Mouse (Mus musculus) forebrain, embryonic 12.5 days (tissue): Measurements from ENCODE around the gene Scarb1. TPM values are rescaled to one million over a fixed set of nuclear protein-coding genes. Genes with fewer than 3 reads are reported as not detected.

Source experiments
- ATAC-seq: fragments of 200-750 bp; cut with Nextera tagmentation; 2 replicates; pipeline ENCODE4 v1.8.0; 2017; ENCODE audit warnings: moderate TSS enrichment; ENCODE audit not compliant: low FRiP score
- H3K27ac ChIP-seq: fragments of 300-500 bp; sonication (generic); 2 replicates; pipeline ENCODE4 v1.5.1; 2016; ENCODE audit warnings: mild to moderate bottlenecking
- H3K27me3 ChIP-seq: fragments of 300-500 bp; sonication (generic); 2 replicates; pipeline ENCODE4 v1.6.1; 2016; ENCODE audit warnings: mild to moderate bottlenecking
- H3K36me3 ChIP-seq: fragments of 300-500 bp; sonication (generic); replicated peaks from 2 replicates; pipeline ENCODE4 v1.6.1; 2016; ENCODE audit warnings: mild to moderate bottlenecking
- H3K4me1 ChIP-seq: fragments of 300-500 bp; sonication (generic); 2 replicates; pipeline ENCODE4 v1.6.1; 2016
- H3K4me2 ChIP-seq: fragments of 300-500 bp; sonication (generic); 2 replicates; pipeline ENCODE4 v1.6.1; 2016; ENCODE audit warnings: mild to moderate bottlenecking, moderate library complexity
- H3K4me3 ChIP-seq: fragments of 300-500 bp; sonication (generic); replicated peaks from 2 replicates; pipeline ENCODE4 v1.5.1; 2016; ENCODE audit warnings: mild to moderate bottlenecking
- H3K9ac ChIP-seq: fragments of 300-500 bp; sonication (generic); 2 replicates; pipeline ENCODE4 v1.6.1; 2016; ENCODE audit warnings: mild to moderate bottlenecking
- H3K9me3 ChIP-seq: fragments of 300-500 bp; sonication (generic); 2 replicates; pipeline ENCODE4 v1.6.1; 2016
- WGBS: fragments of 180-500 bp; shearing (Covaris S2); methylation state at CpG from one replicate; pipeline ENCODE4 v1.1.7; 2016; 5-methylcytosine and 5-hydroxymethylcytosine counted together
- polyA plus RNA-seq: library from polyadenylated mRNA; unstranded; fragments of >200 nt; fragmentation: Nextera tagmentation; extraction: Ambion mirVana; gene quantifications from 2 replicates; pipeline ENCODE4 v1.2.1, GENCODE M21; 2016

Gene Scarb1
- polyA plus RNA-seq, 1 experiment from 2014 or later: 38.7 TPM

DNA sequence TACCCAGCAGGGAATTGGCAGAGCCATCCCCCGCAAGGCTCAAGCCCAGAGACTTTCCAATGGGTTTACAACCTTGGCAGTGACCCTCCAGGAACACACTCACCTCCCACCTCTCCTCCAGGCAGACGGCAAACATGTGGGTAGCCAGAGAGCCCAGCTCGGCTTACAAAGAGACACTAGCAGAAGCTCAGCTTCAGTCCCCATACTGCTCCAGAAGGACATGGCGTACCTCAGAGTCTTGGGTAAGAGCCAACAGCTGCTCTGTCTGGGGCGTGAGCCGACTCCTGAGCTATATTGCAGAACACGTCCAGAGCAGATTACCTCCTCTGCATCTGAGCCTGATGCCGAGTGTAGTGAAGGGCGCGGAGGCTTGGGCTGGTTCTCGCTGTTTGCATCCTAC, 15.0 kb downstream of the Scarb1 start:
- 0 out of 2 replicates have a peak, but pooled peaks cover 13% of the 10 kb centered on the region for H3K4me1 ChIP-seq
- H3K4me3 ChIP-seq: no peak overlapping the region
- no peaks in the 10 kb centered on the region; the same call in 1 of the 2 replicates for H3K36me3 ChIP-seq
- no peak overlapping the region for H3K4me2 ChIP-seq
- ATAC-seq: no peak
- no peak overlapping the region for H3K27ac ChIP-seq
- H3K9ac ChIP-seq: no peak overlapping the region
- WGBS: 88% methylated on average over 11 of the region's 11 CpGs
- no peaks in the 10 kb centered on the region for H3K9me3 ChIP-seq
- no peaks in the 10 kb centered on the region for H3K27me3 ChIP-seq

DNA sequence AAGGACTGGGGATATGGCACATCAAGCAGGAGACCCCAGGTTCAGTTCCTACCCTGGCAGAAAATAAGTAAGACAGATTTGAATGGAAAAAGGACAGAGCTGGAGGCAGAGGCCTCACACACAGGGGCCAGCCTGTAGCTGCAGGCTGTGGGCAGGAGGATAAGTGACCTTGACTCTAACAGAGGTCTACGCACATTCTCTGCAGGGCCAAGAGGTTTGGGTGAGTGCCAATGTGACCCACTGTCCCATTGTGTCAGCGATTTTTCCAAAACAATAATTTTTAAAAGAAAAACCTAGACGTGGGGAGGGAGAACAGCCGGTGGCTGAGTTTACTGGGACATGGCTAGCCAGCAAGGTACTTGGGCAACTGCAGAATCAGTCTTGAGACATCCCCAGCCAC, 15.6 kb downstream of the Scarb1 start:
- no peak overlapping the region for H3K9ac ChIP-seq
- H3K36me3 ChIP-seq: no peaks in the 10 kb centered on the region; the same call in 1 of the 2 replicates
- no peaks in the 10 kb centered on the region for H3K27me3 ChIP-seq
- 91% methylated on average over 4 of the region's 4 CpGs for WGBS
- H3K9me3 ChIP-seq: no peaks in the 10 kb centered on the region
- ATAC-seq: no peak
- no peak overlapping the region for H3K4me2 ChIP-seq
- H3K27ac ChIP-seq: no peak overlapping the region
- no peak overlapping the region for H3K4me3 ChIP-seq
- H3K4me1 ChIP-seq: 0 out of 2 replicates have a peak, but pooled peaks cover 13% of the 10 kb centered on the region

DNA sequence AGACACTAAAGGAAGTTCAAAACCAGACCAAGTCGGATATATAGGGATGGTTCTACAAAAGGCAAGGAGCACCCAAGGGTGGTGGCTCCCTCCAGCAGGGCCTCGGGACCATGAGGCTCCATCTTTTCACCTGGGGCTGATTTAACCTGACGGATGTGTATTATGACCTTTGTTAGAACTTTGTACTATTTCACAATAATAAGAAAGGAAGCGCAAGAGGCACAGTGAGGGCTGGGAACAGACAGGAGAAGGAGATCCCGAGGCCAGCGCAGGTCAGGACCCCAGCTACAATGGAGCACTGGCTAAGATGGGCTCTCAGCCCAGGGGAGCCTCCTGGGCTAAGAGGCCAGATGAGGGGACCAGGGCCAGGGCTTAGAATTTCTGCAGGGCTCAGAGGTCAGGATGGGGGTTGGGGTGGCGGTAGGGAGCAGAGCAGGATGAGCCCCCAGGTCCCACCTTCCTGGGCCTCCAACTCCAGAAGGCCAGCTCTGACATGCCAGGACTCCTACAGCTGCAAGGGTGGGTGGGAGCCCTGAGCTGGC, 16.9 kb downstream of the Scarb1 start:
- no peaks in the 10 kb centered on the region for H3K9me3 ChIP-seq
- H3K9ac ChIP-seq: no peak overlapping the region
- H3K27me3 ChIP-seq: no peaks in the 10 kb centered on the region
- H3K4me2 ChIP-seq: no peak overlapping the region
- 0 out of 2 replicates have a peak, but pooled peaks cover 13% of the 10 kb centered on the region for H3K4me1 ChIP-seq
- H3K27ac ChIP-seq: no peak overlapping the region
- H3K4me3 ChIP-seq: no peak overlapping the region
- 84% methylated on average over 7 of the region's 7 CpGs for WGBS
- ATAC-seq: no peak
- H3K36me3 ChIP-seq: no peaks in the 10 kb centered on the region; the same call in 1 of the 2 replicates

DNA sequence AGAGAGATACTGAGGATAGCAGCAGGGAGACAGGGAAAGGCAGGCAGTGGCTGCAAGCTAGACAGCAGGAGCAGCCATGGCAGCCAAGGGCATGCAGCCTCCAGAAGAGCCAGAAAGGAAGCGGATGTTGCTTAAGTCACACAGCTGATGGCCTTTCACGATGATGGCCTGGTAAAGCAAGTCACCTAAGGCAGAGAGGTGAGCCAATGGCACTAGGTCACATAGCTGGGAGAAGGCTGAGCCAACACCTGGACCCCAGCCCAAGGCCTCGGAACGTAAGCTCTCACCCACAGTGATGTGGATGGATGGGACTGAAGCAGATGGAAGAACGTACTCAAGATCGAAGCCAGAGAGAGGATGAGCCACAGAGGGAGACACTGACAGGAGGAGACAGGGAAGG, 17.8 kb downstream of the Scarb1 start:
- H3K9ac ChIP-seq: no peak overlapping the region
- H3K4me1 ChIP-seq: 0 out of 2 replicates have a peak, but pooled peaks cover 13% of the 10 kb centered on the region
- no peak overlapping the region for H3K4me3 ChIP-seq
- H3K27ac ChIP-seq: no peak overlapping the region
- no peak for ATAC-seq
- 94% methylated on average over 6 of the region's 6 CpGs for WGBS
- H3K36me3 ChIP-seq: no peaks in the 10 kb centered on the region; the same call in 1 of the 2 replicates
- no peaks in the 10 kb centered on the region for H3K27me3 ChIP-seq
- no peak overlapping the region for H3K4me2 ChIP-seq
- no peaks in the 10 kb centered on the region for H3K9me3 ChIP-seq

DNA sequence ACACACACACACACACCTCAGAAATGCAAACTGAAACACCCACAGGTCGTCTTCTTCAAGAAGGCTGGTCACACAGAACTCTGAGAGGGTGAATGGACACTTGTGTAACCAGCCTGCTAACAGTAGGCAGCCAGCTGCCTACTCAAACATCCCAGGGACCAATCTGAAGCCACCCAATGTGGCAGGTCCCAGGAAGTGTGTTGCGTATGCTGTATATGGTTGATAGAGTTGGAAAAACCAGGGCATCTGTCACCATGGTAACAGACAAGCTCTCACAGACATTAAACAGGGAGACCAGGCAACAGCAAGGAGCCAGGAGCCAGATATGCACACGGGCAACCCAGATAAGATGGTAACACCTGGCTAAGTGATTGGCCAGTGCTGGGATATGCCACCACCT, 19.1 kb downstream of the Scarb1 start:
- no peak for ATAC-seq
- H3K4me1 ChIP-seq: 0 out of 2 replicates have a peak, but pooled peaks cover 6% of the 10 kb centered on the region
- no peak overlapping the region for H3K4me2 ChIP-seq
- no peaks in the 10 kb centered on the region for H3K27me3 ChIP-seq
- no peak overlapping the region for H3K9ac ChIP-seq
- no peaks in the 10 kb centered on the region; the same call in 1 of the 2 replicates for H3K36me3 ChIP-seq
- H3K4me3 ChIP-seq: no peak overlapping the region
- H3K9me3 ChIP-seq: no peaks in the 10 kb centered on the region
- WGBS: 82% methylated on average over 3 of the region's 3 CpGs
- H3K27ac ChIP-seq: no peak overlapping the region

DNA sequence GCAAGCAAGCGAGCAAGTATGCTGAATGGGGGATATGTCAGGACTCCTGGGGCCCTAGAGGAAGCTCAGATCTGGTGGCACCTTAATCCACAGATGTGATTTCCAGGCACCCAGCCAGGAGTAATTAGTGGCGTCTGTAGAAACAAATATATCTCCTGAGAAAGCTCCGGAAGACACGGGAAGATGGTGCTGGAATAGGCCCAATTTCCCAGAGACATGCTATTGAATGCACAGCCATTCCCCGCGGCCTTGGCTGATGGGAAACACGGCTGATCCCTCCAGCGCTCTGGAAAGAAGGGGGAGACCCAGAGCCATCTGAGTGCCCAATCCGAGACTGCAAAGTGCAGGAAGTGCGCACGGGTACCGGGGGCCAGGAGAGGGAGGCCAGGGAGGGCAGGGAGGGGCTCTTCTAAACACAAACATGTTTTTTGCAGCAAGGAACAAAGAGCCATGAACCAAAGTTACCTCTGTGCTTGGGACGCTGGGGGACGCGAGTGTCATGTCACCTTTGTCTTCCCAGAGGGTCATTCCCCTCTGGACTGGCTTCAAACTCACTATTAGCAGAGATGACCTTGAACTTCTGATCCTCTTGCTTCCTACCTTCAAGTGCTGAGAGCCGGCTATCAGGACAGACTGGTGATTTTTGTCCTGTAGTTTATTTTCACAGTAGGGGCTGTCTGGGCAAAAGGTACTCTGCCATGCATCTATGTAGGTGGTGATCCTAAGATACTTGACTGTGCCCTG, 21.7 kb downstream of the Scarb1 start:
- no peak for ATAC-seq
- Histone ChIP-seq H3K9me3 (no peaks in the 10 kb centered on the region), H3K36me3 (no peaks in the 10 kb centered on the region), H3K4me1 (0 out of 2 replicates have a peak, but pooled peaks cover 3% of the 10 kb centered on the region), H3K27me3 (no peaks in the 10 kb centered on the region), H3K4me3 (no peak overlapping the region), H3K27ac (no peak overlapping the region), H3K4me2 (no peak overlapping the region), H3K9ac (no peak overlapping the region)
- 86% methylated on average over 16 of the region's 16 CpGs for WGBS

DNA sequence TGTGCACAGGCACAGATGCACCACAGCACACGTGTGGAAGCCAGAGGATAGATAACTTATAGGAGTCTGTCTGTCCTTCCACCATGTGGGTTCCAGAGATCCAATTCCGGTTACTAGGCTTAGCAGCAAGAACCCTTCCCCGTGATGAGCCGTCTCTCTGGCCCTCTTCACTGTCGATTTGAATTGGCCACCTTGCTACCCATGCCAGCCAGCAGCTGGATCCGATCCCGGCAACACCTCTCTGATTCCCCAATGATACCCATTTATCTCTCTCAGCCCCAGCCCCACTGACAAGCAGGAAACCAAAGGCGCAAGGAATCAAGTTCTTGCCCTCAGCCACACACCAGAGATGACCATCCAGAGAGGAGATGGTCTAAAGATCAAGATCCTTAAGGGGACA, 22.9 kb downstream of the Scarb1 start:
- H3K4me1 ChIP-seq: no peaks in the 10 kb centered on the region
- 93% methylated on average over 8 of the region's 8 CpGs for WGBS
- H3K36me3 ChIP-seq: no peaks in the 10 kb centered on the region
- no peak overlapping the region for H3K4me2 ChIP-seq
- no peak overlapping the region for H3K27ac ChIP-seq
- H3K9me3 ChIP-seq: no peaks in the 10 kb centered on the region
- no peaks in the 10 kb centered on the region for H3K27me3 ChIP-seq
- no peak for ATAC-seq
- H3K9ac ChIP-seq: no peak overlapping the region
- H3K4me3 ChIP-seq: no peak overlapping the region

DNA sequence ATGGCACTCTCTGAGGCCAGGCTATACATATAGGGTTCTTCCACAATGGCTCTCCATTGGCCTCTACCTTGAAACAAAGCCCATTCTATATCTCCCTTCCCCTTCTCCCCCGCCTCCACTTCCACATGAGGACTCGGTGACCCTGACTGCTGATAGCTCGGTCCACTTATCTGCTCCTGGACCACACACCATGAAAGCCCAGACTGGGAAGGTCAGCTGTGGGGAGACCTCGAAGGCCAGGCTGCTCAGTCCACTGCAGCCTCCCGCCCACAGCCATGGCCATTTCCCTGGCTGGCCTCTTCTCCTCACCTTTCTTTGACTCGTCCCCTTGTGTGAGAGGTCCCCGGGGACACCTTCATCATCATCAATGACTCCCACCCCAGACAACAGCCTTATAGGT, 23.6 kb downstream of the Scarb1 start:
- no peaks in the 10 kb centered on the region for H3K36me3 ChIP-seq
- WGBS: 90% methylated on average over 7 of the region's 7 CpGs
- no peak for ATAC-seq
- H3K27me3 ChIP-seq: no peaks in the 10 kb centered on the region
- H3K9ac ChIP-seq: no peak overlapping the region
- H3K27ac ChIP-seq: no peak overlapping the region
- no peaks in the 10 kb centered on the region for H3K9me3 ChIP-seq
- no peak overlapping the region for H3K4me2 ChIP-seq
- H3K4me1 ChIP-seq: no peaks in the 10 kb centered on the region
- H3K4me3 ChIP-seq: no peak overlapping the region

DNA sequence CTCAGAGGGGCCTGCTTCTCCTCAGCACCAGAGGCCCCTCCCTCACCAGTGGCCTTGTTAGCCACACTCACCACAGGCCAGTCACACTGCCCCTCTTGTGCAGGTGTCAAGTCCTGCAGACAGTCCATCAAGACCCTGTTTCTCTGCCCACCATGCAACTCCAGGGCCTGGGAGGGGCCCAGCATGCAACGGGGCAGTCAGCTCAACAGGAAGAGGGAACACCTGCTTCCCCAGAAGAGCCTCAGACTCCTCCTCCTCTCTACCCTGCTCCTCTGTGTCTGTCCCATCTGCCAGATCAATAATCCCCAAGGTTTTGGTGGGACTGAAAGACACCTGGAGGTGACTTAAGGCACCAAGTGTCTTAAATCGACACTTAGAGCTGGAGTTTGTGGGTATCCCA, 24.1 kb downstream of the Scarb1 start:
- Histone ChIP-seq H3K27ac (no peak overlapping the region), H3K9me3 (no peaks in the 10 kb centered on the region), H3K4me1 (no peaks in the 10 kb centered on the region), H3K36me3 (no peaks in the 10 kb centered on the region), H3K4me3 (no peak overlapping the region), H3K9ac (no peak overlapping the region), H3K27me3 (no peaks in the 10 kb centered on the region), H3K4me2 (no peak overlapping the region)
- WGBS: 73% methylated on average over 2 of the region's 2 CpGs
- ATAC-seq: no peak

DNA sequence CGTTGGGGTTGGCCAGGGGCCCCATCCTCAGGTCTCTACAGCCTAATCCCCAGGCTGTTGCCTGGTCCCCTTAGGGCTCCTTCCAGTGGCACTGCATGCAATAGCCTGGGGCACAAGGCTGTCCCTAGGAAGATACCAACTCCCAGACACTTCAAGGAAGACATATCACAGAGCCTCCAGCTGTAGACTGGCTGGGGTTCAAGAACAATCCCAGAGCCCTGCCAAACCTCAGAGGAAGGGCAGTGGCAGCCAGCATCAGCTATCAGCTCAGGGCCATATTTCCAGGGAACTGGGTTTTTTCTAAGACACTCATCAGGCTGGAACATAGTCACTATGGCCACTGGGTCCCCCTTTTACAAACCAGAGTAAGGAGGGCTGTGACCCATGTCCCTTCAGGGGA, 25.8 kb downstream of the Scarb1 start:
- Histone ChIP-seq H3K4me1 (no peaks in the 10 kb centered on the region), H3K27me3 (no peaks in the 10 kb centered on the region), H3K9me3 (no peaks in the 10 kb centered on the region), H3K27ac (no peak overlapping the region), H3K9ac (no peak overlapping the region), H3K4me2 (no peak overlapping the region), H3K36me3 (no peaks in the 10 kb centered on the region), H3K4me3 (no peak overlapping the region)
- 95% methylated on average over 1 of the region's 1 CpGs for WGBS
- ATAC-seq: no peak

DNA sequence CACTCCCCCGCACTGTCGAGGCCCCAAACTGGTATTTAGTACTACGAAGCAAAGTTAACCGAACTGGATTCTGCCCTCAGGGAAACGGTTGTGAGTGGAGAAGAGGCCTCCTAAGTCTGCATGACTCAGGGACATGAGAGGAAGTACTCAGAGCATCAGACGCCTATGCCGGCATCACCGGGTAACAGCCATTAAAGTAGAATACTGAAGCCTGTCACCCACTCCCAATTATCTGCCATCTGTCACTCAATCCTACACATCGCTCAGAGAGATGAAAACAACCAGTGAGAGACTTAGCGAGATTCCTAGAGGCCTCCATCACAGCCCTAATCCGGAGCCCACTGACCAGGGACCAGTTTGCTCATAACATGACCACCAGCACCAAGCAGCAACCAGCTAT, 26.9 kb downstream of the Scarb1 start:
- ATAC-seq: no peak
- H3K9ac ChIP-seq: no peak overlapping the region
- H3K27me3 ChIP-seq: no peaks in the 10 kb centered on the region
- no peaks in the 10 kb centered on the region for H3K4me1 ChIP-seq
- H3K4me3 ChIP-seq: no peak overlapping the region
- no peak overlapping the region for H3K27ac ChIP-seq
- no peaks in the 10 kb centered on the region for H3K9me3 ChIP-seq
- no peak overlapping the region for H3K4me2 ChIP-seq
- H3K36me3 ChIP-seq: no peaks in the 10 kb centered on the region
- 82% methylated on average over 11 of the region's 11 CpGs for WGBS

DNA sequence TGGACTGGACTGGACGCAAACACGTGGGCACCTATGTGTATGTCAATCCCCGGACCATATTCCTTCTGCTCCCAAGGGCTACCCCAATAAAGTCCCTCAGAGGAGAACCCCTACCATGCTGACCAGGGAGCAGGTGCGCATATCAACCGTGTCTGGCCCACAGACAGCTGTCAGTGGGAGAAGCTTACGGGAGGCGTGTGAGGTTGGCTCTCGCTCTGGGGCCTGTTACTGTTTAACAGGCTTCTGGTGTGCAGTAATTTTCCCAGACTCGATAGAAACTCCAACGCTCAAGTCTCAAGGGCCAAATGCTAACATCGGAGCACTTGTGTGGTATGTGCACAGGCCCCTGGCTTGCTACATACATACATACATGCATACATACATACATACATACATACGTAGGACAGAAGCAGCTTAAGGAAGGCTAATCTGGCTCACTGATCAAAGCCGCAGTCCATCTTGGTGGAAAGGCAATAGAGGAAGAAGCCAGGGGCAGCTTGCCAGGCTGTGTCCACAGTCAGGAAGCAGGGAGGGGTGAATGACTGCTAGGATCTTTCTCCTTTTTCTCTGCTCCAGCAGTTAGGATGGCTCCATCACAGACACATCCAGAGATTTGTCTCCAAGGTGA, 27.8 kb downstream of the Scarb1 start:
- no peak overlapping the region for H3K4me2 ChIP-seq
- H3K4me1 ChIP-seq: no peaks in the 10 kb centered on the region
- H3K9me3 ChIP-seq: no peaks in the 10 kb centered on the region
- no peaks in the 10 kb centered on the region for H3K36me3 ChIP-seq
- WGBS: 91% methylated on average over 13 of the region's 13 CpGs
- no peak overlapping the region for H3K4me3 ChIP-seq
- H3K27ac ChIP-seq: no peak overlapping the region
- H3K9ac ChIP-seq: no peak overlapping the region
- ATAC-seq: no peak
- H3K27me3 ChIP-seq: no peaks in the 10 kb centered on the region
